Mouse (Mus musculus): Measurements from ENCODE around the gene Tssc4. TPM values are rescaled to one million over a fixed set of nuclear protein-coding genes. Genes with fewer than 3 reads are reported as not detected.

Tssc4 gene
- polyA plus RNA-seq, 1 experiment from 2014 or later, result 32.8 TPM

DNA sequence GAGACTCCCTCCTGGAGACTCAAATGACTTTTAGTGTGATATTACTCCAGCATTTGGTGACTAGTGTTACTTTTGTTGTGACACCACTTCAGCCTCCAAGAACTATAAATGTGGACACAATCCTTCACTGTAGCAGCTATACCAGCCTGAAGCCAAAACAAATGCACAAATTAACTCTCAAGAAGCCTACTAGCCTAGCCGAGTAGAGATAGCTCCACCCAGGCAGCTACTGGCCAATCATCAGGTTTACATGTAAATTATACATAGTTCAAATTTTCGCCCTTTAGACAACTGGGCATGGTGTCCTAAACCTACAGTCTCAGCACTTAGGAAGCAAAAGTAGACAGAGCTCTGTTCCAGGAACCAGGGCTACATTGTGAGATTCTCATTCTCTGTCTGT is 17.7 kb upstream of the Tssc4 start:
- Histone ChIP-seq H3K4me2 (replicated peaks; ENCODE audit: low read depth) (no peak overlapping the region), H3K9me3 (ENCODE audit: control insufficient read depth) (no peaks in the 10 kb centered on the region), H3K4me3 (ENCODE audit: low read depth, low read length) (no peak overlapping the region), H3K27me3 (replicated peaks; ENCODE audit: control insufficient read depth, insufficient read depth, low read length) (0 out of 2 replicates have a peak, but pooled peaks cover 4% of the 10 kb centered on the region), H3K9ac (ENCODE audit: low read depth, low read length) (no peak overlapping the region), H3K27ac (ENCODE audit: low read depth, low read length) (no peak overlapping the region), H3K4me1 (replicated peaks; ENCODE audit: control insufficient read depth, insufficient read depth, low read length) (0 out of 2 replicates have a peak, but pooled peaks cover 9% of the 10 kb centered on the region), H3K36me3 (ENCODE audit: control insufficient read depth, insufficient read depth) (no peaks in the 10 kb centered on the region; the same call in 1 of the 2 replicates)
- 52% methylated on average over 2 of the region's 2 CpGs for WGBS
- TF ChIP-seq CTCF (IDR thresholded peaks at IDR 0.05; ENCODE audit: low read depth), result no peak
- no peak for ATAC-seq

DNA sequence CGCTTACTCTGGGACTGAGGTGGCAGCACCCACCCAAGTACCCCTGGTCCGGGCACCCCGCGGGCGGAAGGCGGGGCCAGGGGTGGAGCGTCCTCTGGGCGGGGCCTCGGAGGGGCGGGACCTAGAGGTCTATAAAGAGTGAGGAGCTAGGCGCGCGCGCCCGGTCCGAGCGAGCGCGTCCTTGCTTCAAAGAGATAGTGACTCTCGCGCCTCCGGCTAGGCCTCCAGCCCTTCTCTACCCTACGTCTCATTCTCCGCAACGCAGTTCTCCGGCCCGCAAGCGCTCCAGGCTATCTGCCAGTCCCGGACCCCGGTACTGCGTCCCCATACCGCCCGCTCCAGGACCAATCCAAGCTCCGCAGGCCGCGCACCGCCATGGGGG is 16.4 kb upstream of the Tssc4 start, which contains the start of gene Cd81:
TSS of gene Cd81 (plus strand) at position 114 of the 382 bp plus-strand sequence.
- Histone ChIP-seq H3K27ac (ENCODE audit: low read depth, low read length) (peak within 1 kb of the TSS; percentile 77), H3K27me3 (replicated peaks; ENCODE audit: control insufficient read depth, insufficient read depth, low read length) (0 out of 2 replicates have a peak, but pooled peaks cover 4% of the 10 kb centered on the region), H3K9ac (ENCODE audit: low read depth, low read length) (peak within 1 kb of the TSS; percentile 78), H3K9me3 (ENCODE audit: control insufficient read depth) (no peaks in the 10 kb centered on the region), H3K4me2 (replicated peaks; ENCODE audit: low read depth) (peak within 1 kb of the TSS; percentile 95), H3K4me3 (ENCODE audit: low read depth, low read length) (peak within 1 kb of the TSS; percentile 62), H3K36me3 (ENCODE audit: control insufficient read depth, insufficient read depth) (no peaks in the 10 kb centered on the region; the same call in 1 of the 2 replicates), H3K4me1 (replicated peaks; ENCODE audit: control insufficient read depth, insufficient read depth, low read length) (0 out of 2 replicates have a peak, but pooled peaks cover 13% of the 10 kb centered on the region)
- no peak for TF ChIP-seq CTCF (IDR thresholded peaks at IDR 0.05; ENCODE audit: low read depth)
- under 1% methylated on average over 37 of the region's 37 CpGs for WGBS
- ATAC-seq, result peak; percentile 79

DNA sequence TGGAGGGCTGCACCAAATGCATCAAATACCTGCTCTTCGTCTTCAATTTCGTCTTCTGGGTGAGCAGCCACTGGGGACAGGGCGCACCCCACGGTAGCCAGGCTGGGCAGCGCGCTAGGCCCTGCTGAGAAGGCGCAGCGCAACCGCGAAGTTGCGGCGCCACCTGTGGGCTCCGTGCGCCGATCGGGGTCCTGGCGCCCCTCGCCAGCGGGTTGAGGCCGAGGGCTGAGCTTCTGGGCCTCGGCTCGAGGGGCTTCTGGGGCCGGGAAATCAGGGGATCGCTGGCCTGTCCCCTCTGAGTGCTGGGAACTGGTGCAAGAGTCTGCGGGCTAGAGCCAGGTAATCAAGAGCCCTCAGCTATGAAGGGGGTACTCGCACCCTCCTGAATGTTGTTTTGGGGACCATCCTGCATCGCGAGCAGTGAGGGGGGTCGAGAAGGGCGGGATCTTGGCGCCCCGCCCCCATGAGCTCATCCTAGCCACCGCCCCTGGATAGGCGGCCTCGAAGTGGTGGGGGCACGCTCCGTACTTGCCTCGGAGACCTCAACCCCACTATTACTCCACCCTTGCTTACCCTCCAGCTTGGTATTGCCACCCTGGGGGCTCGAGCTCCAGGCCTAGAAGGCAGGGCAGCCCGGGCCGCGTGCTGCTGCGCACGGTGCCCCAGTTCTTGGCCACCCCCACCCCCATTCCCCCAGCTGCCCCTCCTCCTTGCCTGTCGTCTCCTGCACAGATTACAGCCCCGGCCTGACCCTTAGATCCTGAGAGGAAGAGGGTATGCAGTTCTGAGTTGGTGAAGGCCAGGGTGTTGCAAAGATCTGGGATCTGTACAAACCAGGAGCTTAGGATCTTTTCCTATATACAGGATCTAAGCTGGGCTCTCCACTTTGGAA is 15.8 kb upstream of the Tssc4 start:
- peak; percentile 58 for TF ChIP-seq CTCF (IDR thresholded peaks at IDR 0.05; ENCODE audit: low read depth)
- Histone ChIP-seq H3K4me3 (ENCODE audit: low read depth, low read length) (peak overlapping the region; percentile 62), H3K27ac (ENCODE audit: low read depth, low read length) (peak overlapping the region; percentile 77), H3K9ac (ENCODE audit: low read depth, low read length) (peak overlapping the region; percentile 78), H3K36me3 (ENCODE audit: control insufficient read depth, insufficient read depth) (no peaks in the 10 kb centered on the region; the same call in 1 of the 2 replicates), H3K9me3 (ENCODE audit: control insufficient read depth) (no peaks in the 10 kb centered on the region), H3K27me3 (replicated peaks; ENCODE audit: control insufficient read depth, insufficient read depth, low read length) (0 out of 2 replicates have a peak, but pooled peaks cover 4% of the 10 kb centered on the region), H3K4me1 (replicated peaks; ENCODE audit: control insufficient read depth, insufficient read depth, low read length) (peaks cover 18% of the 10 kb centered on the region), H3K4me2 (replicated peaks; ENCODE audit: low read depth) (peak overlapping the region; percentile 95)
- peak; percentile 43 for ATAC-seq
- 1% methylated on average over 44 of the region's 46 CpGs for WGBS

DNA sequence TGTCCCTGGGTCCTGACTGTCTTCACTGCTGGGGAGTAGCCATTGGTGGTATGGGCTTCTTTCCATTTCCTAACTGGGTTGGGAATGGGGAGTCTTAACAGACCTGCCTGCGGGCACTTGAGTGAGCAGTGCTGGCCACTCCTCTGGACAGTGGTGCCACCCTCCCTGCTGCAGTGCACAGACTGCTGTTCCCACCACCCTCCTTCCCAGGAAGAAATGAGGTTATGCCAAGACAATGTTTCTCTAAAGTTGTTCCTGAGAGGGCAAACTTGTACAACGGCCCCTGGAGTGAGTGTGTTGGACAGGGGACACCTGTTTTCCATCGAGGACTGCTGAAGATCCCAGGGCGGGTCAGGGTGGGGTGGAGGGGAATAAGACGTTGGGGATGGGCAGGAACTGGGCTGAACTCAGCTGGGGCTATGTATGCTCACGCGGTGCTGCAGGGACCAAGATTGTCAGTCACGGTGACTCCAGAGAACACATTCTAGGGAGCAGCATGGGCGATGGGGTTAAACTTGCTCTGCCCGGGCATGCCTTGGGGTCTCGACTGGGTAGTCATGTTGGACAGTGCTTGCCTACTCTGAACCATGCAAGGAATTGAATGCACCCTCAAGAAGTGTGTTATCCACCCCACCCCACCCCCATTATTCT is 15.0 kb upstream of the Tssc4 start:
- H3K27ac ChIP-seq (ENCODE audit: low read depth, low read length), result peak overlapping the region; percentile 77; the same call in 1 of the 2 replicates

DNA sequence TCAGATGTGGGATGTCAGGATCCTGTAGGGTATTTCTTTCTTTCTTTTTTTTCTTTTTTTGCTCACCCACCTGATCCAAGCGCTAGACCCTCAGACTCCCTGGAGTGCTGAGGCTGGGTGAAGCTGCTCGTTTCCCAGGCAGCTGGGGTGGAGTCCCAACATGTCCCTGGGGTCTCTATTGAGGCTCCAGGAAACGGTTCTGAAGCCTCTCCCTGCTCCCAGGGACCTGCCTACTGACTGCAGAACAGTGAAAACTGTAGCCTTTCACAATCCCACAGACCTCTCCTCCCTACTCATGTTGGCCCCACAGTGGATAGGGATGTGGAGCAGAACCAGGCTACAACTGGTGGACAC is 14.5 kb upstream of the Tssc4 start:
- Histone ChIP-seq H3K4me2 (replicated peaks; ENCODE audit: low read depth) (peak overlapping the region; percentile 95), H3K27ac (ENCODE audit: low read depth, low read length) (no peak overlapping the region), H3K36me3 (ENCODE audit: control insufficient read depth, insufficient read depth) (no peaks in the 10 kb centered on the region; the same call in 1 of the 2 replicates), H3K4me1 (replicated peaks; ENCODE audit: control insufficient read depth, insufficient read depth, low read length) (peaks cover 23% of the 10 kb centered on the region), H3K4me3 (ENCODE audit: low read depth, low read length) (peak overlapping the region; percentile 62), H3K27me3 (replicated peaks; ENCODE audit: control insufficient read depth, insufficient read depth, low read length) (no peaks in the 10 kb centered on the region), H3K9ac (ENCODE audit: low read depth, low read length) (peak overlapping the region; percentile 78), H3K9me3 (ENCODE audit: control insufficient read depth) (no peaks in the 10 kb centered on the region)
- no peak for ATAC-seq
- no peak for TF ChIP-seq CTCF (IDR thresholded peaks at IDR 0.05; ENCODE audit: low read depth)
- WGBS, result 46% methylated on average over 3 of the region's 3 CpGs

More for the DNA sequence above, 15.0 kb upstream of the Tssc4 start:
- Histone ChIP-seq H3K4me1 (replicated peaks; ENCODE audit: control insufficient read depth, insufficient read depth, low read length) (peaks cover 22% of the 10 kb centered on the region), H3K4me2 (replicated peaks; ENCODE audit: low read depth) (peak overlapping the region; percentile 95), H3K9ac (ENCODE audit: low read depth, low read length) (peak overlapping the region; percentile 78), H3K27me3 (replicated peaks; ENCODE audit: control insufficient read depth, insufficient read depth, low read length) (0 out of 2 replicates have a peak, but pooled peaks cover 4% of the 10 kb centered on the region), H3K36me3 (ENCODE audit: control insufficient read depth, insufficient read depth) (no peaks in the 10 kb centered on the region; the same call in 1 of the 2 replicates), H3K4me3 (ENCODE audit: low read depth, low read length) (peak overlapping the region; percentile 62), H3K9me3 (ENCODE audit: control insufficient read depth) (no peaks in the 10 kb centered on the region)
- ATAC-seq, result no peak
- WGBS, result 22% methylated on average over 11 of the region's 11 CpGs
- no peak for TF ChIP-seq CTCF (IDR thresholded peaks at IDR 0.05; ENCODE audit: low read depth)

DNA sequence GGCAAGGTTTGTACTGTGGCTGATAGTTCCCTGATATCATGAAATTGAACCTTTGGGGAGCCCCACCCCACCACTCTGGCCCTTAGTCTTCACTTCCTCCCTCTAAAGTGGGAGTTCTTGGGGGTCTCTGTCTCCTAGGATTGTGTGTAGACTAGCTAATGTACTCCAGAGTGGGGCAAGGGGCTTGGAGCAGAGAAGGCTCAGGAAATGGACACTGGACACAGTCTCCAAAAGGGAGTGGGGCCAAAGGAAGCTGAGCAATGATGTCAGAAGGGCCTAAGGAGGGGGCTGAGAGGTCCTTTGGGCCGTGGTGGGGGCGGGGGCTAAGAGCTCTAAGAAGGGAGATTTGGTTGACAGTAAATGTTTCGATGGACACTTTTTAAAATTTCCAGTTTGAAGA is 14.0 kb upstream of the Tssc4 start:
- ATAC-seq, result no peak
- WGBS, result 74% methylated on average over 3 of the region's 3 CpGs
- Histone ChIP-seq H3K4me1 (replicated peaks; ENCODE audit: control insufficient read depth, insufficient read depth, low read length) (peaks cover 23% of the 10 kb centered on the region), H3K27me3 (replicated peaks; ENCODE audit: control insufficient read depth, insufficient read depth, low read length) (no peaks in the 10 kb centered on the region), H3K27ac (ENCODE audit: low read depth, low read length) (no peak overlapping the region), H3K36me3 (ENCODE audit: control insufficient read depth, insufficient read depth) (no peaks in the 10 kb centered on the region; the same call in 1 of the 2 replicates), H3K9ac (ENCODE audit: low read depth, low read length) (peak overlapping the region; percentile 78; the same call in 1 of the 2 replicates), H3K4me2 (replicated peaks; ENCODE audit: low read depth) (peak overlapping the region; percentile 95), H3K4me3 (ENCODE audit: low read depth, low read length) (no peak overlapping the region), H3K9me3 (ENCODE audit: control insufficient read depth) (no peaks in the 10 kb centered on the region)
- TF ChIP-seq CTCF (IDR thresholded peaks at IDR 0.05; ENCODE audit: low read depth), result no peak
